11 mouse cellular contexts compared by ENCODE assay signal in genomic region chr19:42668385-42669098, GRCm38 (mm10). TPM values are rescaled to one million over a fixed set of nuclear protein-coding genes. Genes with fewer than 3 reads are reported as not detected.
A peak's percentile ranks its signal among the peaks of the same experiment; 100 is the strongest.
DNase-seq lines count a peak whose midpoint lies in the region; ATAC-seq lines count a peak whose summit lies in the region.
"Had no signal": no experiment of that assay in that cellular context is flagged by ENCODE, and none has a peak within 500 bp of the region (broad histone marks: within the 10 kb centered on the region; RNA-seq: fewer than 3 reads in every experiment).

No protein-coding gene starts in this region.

- no peak overlapping the region for H3K4me3 ChIP-seq in heart, embryonic 12.5 days
- H3K4me3 ChIP-seq in kidney, embryonic 15.5 days (replicated peaks), result no peak overlapping the region
- H3K4me3 ChIP-seq: limb, embryonic 15.5 days; midbrain, embryonic 13.5 days had no signal

- H3K4me2 ChIP-seq in heart, embryonic 12.5 days, result no peak overlapping the region
- no peak overlapping the region for H3K4me2 ChIP-seq in kidney, embryonic 15.5 days
- H3K4me2 ChIP-seq: limb, embryonic 15.5 days; midbrain, embryonic 13.5 days had no signal

- WGBS in heart, embryonic 12.5 days, result 63% methylated on average over 14 of the region's 14 CpGs
- WGBS in kidney, embryonic 15.5 days, result 38% methylated on average over 14 of the region's 14 CpGs

- no peak overlapping the region for H3K9ac ChIP-seq in heart, embryonic 12.5 days
- H3K9ac ChIP-seq in kidney, embryonic 15.5 days, result no peak overlapping the region
- H3K9ac ChIP-seq: limb, embryonic 15.5 days; midbrain, embryonic 13.5 days had no signal

- no peak for ATAC-seq in heart, embryonic 12.5 days (ENCODE audit: insufficient number of reproducible peaks, low FRiP score)
- ATAC-seq in kidney, embryonic 15.5 days (replicated peaks; ENCODE audit: low FRiP score), result peak; percentile 90
- ATAC-seq: midbrain, embryonic 13.5 days had no signal

- H3K9me3 ChIP-seq in heart, embryonic 12.5 days (replicated peaks), result no peaks in the 10 kb centered on the region
- H3K9me3 ChIP-seq in kidney, embryonic 15.5 days (replicated peaks), result no peaks in the 10 kb centered on the region
- H3K9me3 ChIP-seq: limb, embryonic 15.5 days; midbrain, embryonic 13.5 days had no signal

- H3K4me1 ChIP-seq in heart, embryonic 12.5 days (replicated peaks), result peaks cover 8% of the 10 kb centered on the region; the same call in 1 of the 2 replicates
- H3K4me1 ChIP-seq in kidney, embryonic 15.5 days, result peaks cover 31% of the 10 kb centered on the region

- no peaks in the 10 kb centered on the region for H3K36me3 ChIP-seq in heart, embryonic 12.5 days
- H3K36me3 ChIP-seq in kidney, embryonic 15.5 days, result no peaks in the 10 kb centered on the region
- H3K36me3 ChIP-seq: limb, embryonic 15.5 days; midbrain, embryonic 13.5 days had no signal

- no peak overlapping the region for H3K27ac ChIP-seq in heart, embryonic 12.5 days (ENCODE audit: poor library complexity, severe bottlenecking)
- peak overlapping the region; percentile 10; the same call in 1 of the 2 replicates for H3K27ac ChIP-seq in kidney, embryonic 15.5 days
- H3K27ac ChIP-seq: limb, embryonic 15.5 days; midbrain, embryonic 13.5 days had no signal

- peak; percentile 97 for DNase-seq in heart, adult 11 months
- peak; percentile 72 for DNase-seq in adrenal gland, postnatal 10 days
- peak; percentile 77 for DNase-seq in gastrocnemius, postnatal 25 days
- no peak for DNase-seq in retina, embryonic 14.5 days (ENCODE audit: low spot score)
- no peak for DNase-seq in thymus, postnatal 36 days
- no peak for DNase-seq in natural killer cell, adult 2 months (ENCODE audit: low spot score in 2 of 2)
- DNase-seq: embryo, embryonic 11 days had no signal

- no peaks in the 10 kb centered on the region for H3K27me3 ChIP-seq in heart, embryonic 12.5 days (replicated peaks)
- no peaks in the 10 kb centered on the region; the same call in 1 of the 2 replicates for H3K27me3 ChIP-seq in kidney, embryonic 15.5 days

RNA-seq across cellular contexts. Expression of gene Loxl4, which starts 55.9 kb away (rescaled TPM):
- polyA plus RNA-seq in heart, embryonic 12.5 days (2016; fragmentation: Nextera tagmentation; extraction: Ambion mirVana), result 0.18 and 0.27 TPM in 2 replicates
- total RNA-seq in adrenal gland, postnatal 10 days (2021), result 1 to 10 TPM; 1.8 to 2.7 TPM
- total RNA-seq in gastrocnemius, postnatal 25 days (2021), result 1 to 10 TPM; 2.4 to 2.5 TPM
- 1.8 and 2.2 TPM in 2 replicates for polyA plus RNA-seq in kidney, embryonic 15.5 days (2015; fragmentation: Nextera tagmentation; extraction: Ambion mirVana)

Comparison
In these comparisons a context has a peak if more than half of its experiments do, and no peak if none do; other contexts are left out.
1. DNase-seq: peak in heart, adult 11 months (single experiment), adrenal gland, postnatal 10 days (single experiment) and gastrocnemius, postnatal 25 days (single experiment); none in retina, embryonic 14.5 days (single experiment), thymus, postnatal 36 days (0 of 2) and natural killer cell, adult 2 months (0 of 2).